Mouse (Mus musculus): ENCODE data around the gene Glb1. TPM values are rescaled to one million over a fixed set of nuclear protein-coding genes. Genes with fewer than 3 reads are reported as not detected.
A peak's percentile ranks its signal among the peaks of the same experiment; 100 is the strongest.

Gene Glb1
- polyA plus RNA-seq, 1 experiment, result 8.9 TPM

- no peak for TF ChIP-seq GATA1 (IDR thresholded peaks at IDR 0.05; ENCODE audit: low read length)
Observed at GRCm38 (mm10) chr9:114421797-114422196, 20.9 kb downstream of the Glb1 start.

GRCm38 (mm10) chr9:114425576-114425975 lies 24.7 kb downstream of the Glb1 start:
- TF ChIP-seq GATA1 (IDR thresholded peaks at IDR 0.05; ENCODE audit: low read length), result no peak

GRCm38 (mm10) chr9:114426201-114426600 lies 25.3 kb downstream of the Glb1 start:
- TF ChIP-seq GATA1 (IDR thresholded peaks at IDR 0.05; ENCODE audit: low read length), result no peak

GRCm38 (mm10) chr9:114427425-114427824 lies 26.5 kb downstream of the Glb1 start:
- TF ChIP-seq GATA1 (IDR thresholded peaks at IDR 0.05; ENCODE audit: low read length), result no peak

GRCm38 (mm10) chr9:114428103-114428834 lies 27.4 kb downstream of the Glb1 start:
- peak; percentile 48 for TF ChIP-seq GATA1 (IDR thresholded peaks at IDR 0.05; ENCODE audit: low read length)

- no peak for TF ChIP-seq GATA1 (IDR thresholded peaks at IDR 0.05; ENCODE audit: low read length)
Observed at GRCm38 (mm10) chr9:114435668-114436067, 34.8 kb downstream of the Glb1 start.

GRCm38 (mm10) chr9:114440548-114440947 lies 39.7 kb downstream of the Glb1 start:
- no peak for TF ChIP-seq GATA1 (IDR thresholded peaks at IDR 0.05; ENCODE audit: low read length)

- no peak for TF ChIP-seq GATA1 (IDR thresholded peaks at IDR 0.05; ENCODE audit: low read length)
Observed at GRCm38 (mm10) chr9:114442225-114442624, 41.3 kb downstream of the Glb1 start.

GRCm38 (mm10) chr9:114442893-114443292 lies 42.0 kb downstream of the Glb1 start:
- TF ChIP-seq GATA1 (IDR thresholded peaks at IDR 0.05; ENCODE audit: low read length), result no peak

- TF ChIP-seq GATA1 (IDR thresholded peaks at IDR 0.05; ENCODE audit: low read length), result no peak
Observed at GRCm38 (mm10) chr9:114443351-114443750, 42.5 kb downstream of the Glb1 start.

- TF ChIP-seq GATA1 (IDR thresholded peaks at IDR 0.05; ENCODE audit: low read length), result no peak
Observed at GRCm38 (mm10) chr9:114446887-114447286, 46.0 kb downstream of the Glb1 start.

- TF ChIP-seq GATA1 (IDR thresholded peaks at IDR 0.05; ENCODE audit: low read length), result no peak
Observed at GRCm38 (mm10) chr9:114448700-114449099, 47.8 kb downstream of the Glb1 start.

- no peak for TF ChIP-seq GATA1 (IDR thresholded peaks at IDR 0.05; ENCODE audit: low read length)
Observed at GRCm38 (mm10) chr9:114449120-114449754, 48.4 kb downstream of the Glb1 start.

GRCm38 (mm10) chr9:114451615-114452014 lies 50.7 kb downstream of the Glb1 start:
- TF ChIP-seq GATA1 (IDR thresholded peaks at IDR 0.05; ENCODE audit: low read length), result no peak

GRCm38 (mm10) chr9:114452418-114452817 lies 51.5 kb downstream of the Glb1 start:
- TF ChIP-seq GATA1 (IDR thresholded peaks at IDR 0.05; ENCODE audit: low read length), result no peak

- no peak for TF ChIP-seq GATA1 (IDR thresholded peaks at IDR 0.05; ENCODE audit: low read length)
Observed at GRCm38 (mm10) chr9:114455420-114455819, 54.5 kb downstream of the Glb1 start.

- TF ChIP-seq GATA1 (IDR thresholded peaks at IDR 0.05; ENCODE audit: low read length), result no peak
Observed at GRCm38 (mm10) chr9:114458436-114458835, 57.6 kb downstream of the Glb1 start.

Measured in G1E-ER4 (cell line).